Mouse (Mus musculus) cerebellum, adult 11 months (tissue): ENCODE data around the gene Ift57.

ENCODE experiments used
- DNase-seq: peaks from one replicate; pipeline ENCODE4 v3.0.0; 2022

The Ift57 gene

DNA sequence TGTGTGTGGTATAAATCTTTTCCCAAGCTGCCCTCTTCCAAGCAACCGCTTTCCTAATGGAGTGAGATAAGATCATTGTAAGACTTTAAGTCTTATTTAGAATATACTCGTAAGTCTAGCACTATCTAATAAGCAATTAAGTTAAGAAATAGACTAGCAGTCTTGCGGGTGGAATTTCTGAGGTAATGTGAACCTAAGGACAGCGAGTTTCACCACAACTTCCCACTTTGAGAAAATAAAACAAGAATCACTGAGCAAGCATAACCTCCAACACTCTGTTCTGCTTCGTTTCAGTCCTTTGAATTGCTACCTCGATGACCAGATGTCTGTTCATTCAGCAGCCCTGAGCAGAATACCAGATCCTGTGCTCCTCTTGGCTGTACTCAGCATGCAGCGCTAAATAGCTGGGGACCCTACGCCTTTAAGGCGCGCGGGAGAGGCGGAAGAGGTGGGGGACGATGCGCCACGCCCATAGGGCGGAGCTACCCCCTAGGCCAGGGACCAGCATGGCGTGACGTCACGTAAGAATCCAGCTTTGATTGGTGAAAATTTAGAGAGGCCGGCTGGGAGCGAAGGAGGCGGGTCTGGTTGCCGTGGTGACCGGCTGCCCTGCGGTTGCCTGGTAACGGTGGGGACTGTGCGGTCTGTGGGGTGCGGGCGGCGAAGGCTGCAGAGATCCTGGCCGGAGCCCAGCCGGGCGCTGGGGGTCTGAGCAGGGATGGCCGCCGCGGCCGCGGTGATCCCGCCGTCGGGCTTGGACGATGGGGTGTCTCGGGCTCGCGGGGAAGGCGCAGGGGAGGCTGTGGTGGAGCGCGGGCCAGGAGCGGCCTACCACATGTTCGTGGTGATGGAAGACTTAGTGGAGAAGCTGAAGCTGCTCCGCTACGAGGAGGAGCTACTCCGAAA, at the start of gene Ift57:
Ift57 (plus strand) TSS at position 614 of the 906 bp plus-strand sequence.
- peak; percentile 98 for DNase-seq

GRCm38 (mm10) chr16:49657182-49657581, 41.9 kb upstream of the Ift57 start:
- DNase-seq: no peak

- no peak for DNase-seq
Measured at GRCm38 (mm10) chr16:49658029-49658428, 41.0 kb upstream of the Ift57 start.

GRCm38 (mm10) chr16:49659131-49659530, 39.9 kb upstream of the Ift57 start:
- DNase-seq: no peak

DNA sequence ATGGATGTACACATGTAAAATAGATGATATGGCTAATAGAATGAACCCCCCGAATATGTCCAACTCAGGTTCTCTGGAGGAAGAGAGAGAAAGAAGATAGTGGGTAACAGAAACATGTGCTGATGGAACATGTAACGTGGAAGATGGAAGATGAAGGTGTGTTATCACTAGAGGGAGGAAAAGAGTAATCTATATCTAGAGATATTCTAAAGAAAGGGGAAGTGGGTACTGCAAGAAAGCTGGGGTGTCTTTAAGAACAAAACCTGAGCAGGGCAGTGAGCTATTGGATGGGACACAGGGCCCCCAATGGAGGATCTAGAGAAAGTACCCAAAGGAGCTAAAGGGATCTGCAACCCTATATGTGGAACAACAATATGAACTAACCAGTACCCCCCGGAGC, 38.9 kb upstream of the Ift57 start:
- DNase-seq: no peak

- DNase-seq: no peak
Measured at GRCm38 (mm10) chr16:49662201-49662600, 36.8 kb upstream of the Ift57 start.

DNA sequence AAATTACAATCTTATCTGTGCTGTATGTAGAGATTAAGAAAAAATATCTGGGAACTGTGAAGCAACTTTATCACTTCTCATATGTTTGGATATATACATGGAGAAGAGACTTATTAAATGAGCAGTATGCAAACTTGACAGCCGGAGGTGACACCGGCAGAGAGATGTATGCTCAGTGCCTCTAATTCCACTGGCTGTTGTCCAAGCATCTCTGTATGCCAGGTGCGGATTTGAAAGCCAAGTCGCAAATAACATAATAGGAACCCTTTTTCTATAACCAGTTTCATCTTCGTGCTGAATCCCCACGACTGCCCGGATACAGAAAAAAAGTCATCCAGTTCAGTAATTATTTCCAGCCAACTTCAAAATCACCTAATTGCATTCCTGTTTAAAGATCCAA, 34.4 kb upstream of the Ift57 start:
- peak; percentile 22 for DNase-seq

- no peak for DNase-seq
Measured at GRCm38 (mm10) chr16:49679666-49680065, 19.4 kb upstream of the Ift57 start.

GRCm38 (mm10) chr16:49684961-49685360, 14.1 kb upstream of the Ift57 start:
- DNase-seq: no peak

GRCm38 (mm10) chr16:49699821-49700220, 788 bp downstream of the Ift57 start:
- no peak for DNase-seq

- no peak for DNase-seq
Measured at GRCm38 (mm10) chr16:49708074-49708473, 9.0 kb downstream of the Ift57 start.

- no peak for DNase-seq
Measured at GRCm38 (mm10) chr16:49710188-49710587, 11.2 kb downstream of the Ift57 start.

GRCm38 (mm10) chr16:49713302-49713701, 14.3 kb downstream of the Ift57 start:
- DNase-seq: no peak

DNA sequence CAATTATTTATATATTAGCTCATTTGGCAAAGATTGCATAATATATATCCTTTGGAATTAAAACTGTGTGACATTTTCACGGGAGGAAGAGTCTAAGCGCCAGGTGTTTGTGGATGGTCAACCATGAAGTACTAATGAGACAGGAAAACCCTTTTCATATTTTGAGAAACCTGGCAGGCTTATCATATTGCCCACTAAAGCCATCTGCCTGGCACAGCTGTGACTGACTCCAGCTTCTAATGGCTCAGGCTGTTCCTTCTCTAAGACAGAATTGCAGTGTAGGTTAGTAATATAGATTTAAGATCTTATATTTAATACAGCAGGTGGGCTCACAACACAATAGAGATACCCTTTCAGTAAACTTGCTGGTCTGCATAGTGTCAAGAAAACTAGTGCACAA, 21.6 kb downstream of the Ift57 start:
- peak; percentile 48 for DNase-seq

GRCm38 (mm10) chr16:49721678-49722077, 22.6 kb downstream of the Ift57 start:
- peak; percentile 93 for DNase-seq

DNA sequence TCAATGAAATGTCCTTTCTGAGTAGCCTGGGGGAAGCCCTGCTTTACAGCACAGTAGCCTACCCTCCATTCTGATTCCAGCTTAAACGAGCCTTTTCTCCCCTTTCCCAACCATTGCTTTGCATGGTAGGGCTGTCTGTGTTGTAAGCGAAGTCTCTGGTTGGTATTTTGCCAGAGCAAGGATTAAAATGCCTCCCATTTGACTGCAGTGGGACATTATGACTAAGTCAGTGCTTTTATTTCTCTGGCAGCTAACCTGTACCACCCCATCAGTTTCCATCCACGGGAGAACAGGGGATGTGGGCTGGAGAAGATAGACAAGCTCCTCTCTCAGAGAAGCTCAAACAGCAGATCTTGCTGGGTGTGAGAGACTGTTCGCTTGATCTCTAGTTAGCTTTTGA, 24.2 kb downstream of the Ift57 start:
- DNase-seq: no peak

- no peak for DNase-seq
Measured at GRCm38 (mm10) chr16:49724232-49724631, 25.2 kb downstream of the Ift57 start.

- DNase-seq: no peak
Measured at GRCm38 (mm10) chr16:49724931-49725330, 25.9 kb downstream of the Ift57 start.

- DNase-seq: no peak
Measured at GRCm38 (mm10) chr16:49725446-49725845, 26.4 kb downstream of the Ift57 start.

DNA sequence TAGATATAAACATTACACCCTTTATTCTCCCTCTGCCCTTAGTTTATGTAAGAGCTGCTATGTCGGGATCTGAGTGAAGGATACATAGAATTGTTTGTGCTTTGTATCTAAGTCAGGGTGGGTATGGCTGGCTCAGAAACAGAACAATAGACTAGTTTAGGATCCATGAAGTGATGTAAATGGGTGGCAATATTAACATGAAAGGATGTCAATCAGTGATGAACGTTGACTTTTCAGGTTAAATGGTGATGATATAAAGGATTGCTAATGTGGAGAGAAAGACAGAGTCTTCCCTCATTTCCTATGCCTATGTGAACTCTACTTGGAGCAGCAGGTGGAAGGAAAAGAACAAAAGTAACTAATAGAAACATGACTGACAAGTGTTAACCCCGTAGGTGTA, 27.2 kb downstream of the Ift57 start:
- no peak for DNase-seq

DNA sequence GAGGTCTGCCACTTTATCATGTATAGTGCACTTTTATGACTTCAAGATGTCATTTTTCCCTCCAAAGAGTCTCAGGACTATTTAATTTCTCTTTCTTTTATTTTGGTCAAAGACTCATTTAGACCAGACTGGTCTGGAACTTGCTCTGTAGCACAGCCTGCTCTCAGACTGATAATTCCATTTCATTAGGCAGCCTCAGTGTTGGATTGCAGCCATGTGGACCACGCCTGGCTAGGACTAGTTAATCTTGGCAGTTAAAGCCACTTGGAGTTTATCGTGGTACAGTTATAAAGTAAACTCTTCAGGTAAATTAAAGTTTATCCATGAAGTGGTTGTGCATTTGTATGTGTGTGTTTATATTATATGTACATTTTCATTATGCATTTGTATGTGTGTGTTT, 27.7 kb downstream of the Ift57 start:
- no peak for DNase-seq

DNA sequence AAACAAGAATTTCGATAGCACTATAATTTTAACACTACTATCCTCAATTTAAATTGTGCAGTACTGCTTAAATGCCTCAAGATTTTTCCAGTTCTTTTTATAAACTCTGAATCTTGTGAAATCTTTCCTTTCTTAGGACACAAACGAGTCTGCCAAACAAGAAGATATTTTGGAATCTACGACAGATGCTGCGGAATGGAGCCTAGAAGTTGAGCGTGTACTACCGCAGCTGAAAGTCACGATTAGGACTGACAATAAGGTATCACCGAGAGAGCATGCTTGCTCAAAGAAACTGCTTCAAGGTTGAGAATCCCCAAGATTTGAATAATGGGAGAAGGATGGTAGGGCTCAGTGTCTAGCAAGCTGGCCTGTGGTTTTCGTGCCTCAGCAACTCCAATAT, 37.5 kb downstream of the Ift57 start:
- no peak for DNase-seq

DNA sequence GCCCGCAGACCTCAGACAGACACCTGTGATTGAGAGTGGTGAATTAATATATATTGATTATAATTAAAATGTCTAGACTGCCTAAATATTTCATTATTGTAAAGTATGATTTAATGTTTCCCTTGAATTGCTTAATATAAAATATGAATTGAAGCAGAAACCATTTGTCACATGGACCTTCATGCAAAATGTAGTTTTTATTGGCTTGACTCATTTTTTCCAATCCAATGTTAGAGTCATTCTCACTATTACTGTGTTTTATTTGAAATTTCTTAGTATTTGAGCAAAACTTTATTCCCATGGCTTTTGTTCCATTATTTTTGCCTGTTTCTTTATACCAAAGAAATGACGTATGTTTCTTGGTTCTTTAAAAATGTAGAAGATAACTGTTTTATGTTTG, 48.3 kb downstream of the Ift57 start:
- DNase-seq: no peak

DNA sequence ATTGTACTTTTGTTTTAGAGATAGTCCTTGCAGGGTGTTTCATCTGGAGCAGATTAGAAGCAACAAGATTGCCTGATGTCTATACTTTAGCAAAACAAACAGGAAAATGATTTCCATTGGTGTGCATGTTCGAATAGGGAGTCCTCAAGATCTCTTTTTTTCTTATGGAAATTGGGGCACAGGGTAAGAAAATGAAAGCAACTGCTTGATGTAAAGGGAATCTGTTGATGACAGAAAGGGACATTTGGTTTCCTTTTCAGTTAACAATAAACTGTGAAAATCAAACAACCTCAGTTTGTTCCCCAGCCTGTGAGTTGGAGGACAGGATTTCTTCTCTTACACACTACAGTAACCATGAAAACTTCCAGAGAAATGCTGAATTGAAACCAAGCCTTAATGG, 53.9 kb downstream of the Ift57 start:
- no peak for DNase-seq

DNA sequence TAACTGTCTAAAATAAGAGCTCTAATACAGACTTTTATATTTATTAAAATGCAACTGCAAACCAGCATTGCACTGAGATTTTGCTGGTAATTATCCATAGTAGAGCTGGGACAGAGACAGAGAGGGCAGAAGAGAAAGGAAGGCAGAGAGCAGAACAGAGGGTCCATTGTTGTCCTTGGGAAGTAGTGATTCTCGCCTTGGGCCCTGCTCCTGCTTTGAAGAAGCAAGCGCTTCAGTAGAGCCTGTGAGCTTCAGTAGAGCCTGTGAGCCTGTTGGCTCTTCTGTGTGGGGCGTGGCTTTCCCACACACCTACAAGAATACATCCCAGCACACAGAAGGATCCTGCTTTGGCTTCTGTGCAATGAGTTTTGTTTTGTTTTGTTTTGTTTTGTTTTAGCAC, 54.3 kb downstream of the Ift57 start:
- DNase-seq: no peak
